Mouse (Mus musculus) ovary, adult 18-20 months (tissue): ENCODE measurements around the gene Nsg2.
"Not testable (repeated sequence)": the region's sequence is repeated elsewhere in the genome, so short reads cannot be mapped to it uniquely, and the experiment has no call there.

ENCODE experiments used
- DNase-seq: peaks from one replicate; pipeline ENCODE4 v3.0.0; 2022; ENCODE audit warnings: low spot score, mixed read lengths

The Nsg2 gene

DNA sequence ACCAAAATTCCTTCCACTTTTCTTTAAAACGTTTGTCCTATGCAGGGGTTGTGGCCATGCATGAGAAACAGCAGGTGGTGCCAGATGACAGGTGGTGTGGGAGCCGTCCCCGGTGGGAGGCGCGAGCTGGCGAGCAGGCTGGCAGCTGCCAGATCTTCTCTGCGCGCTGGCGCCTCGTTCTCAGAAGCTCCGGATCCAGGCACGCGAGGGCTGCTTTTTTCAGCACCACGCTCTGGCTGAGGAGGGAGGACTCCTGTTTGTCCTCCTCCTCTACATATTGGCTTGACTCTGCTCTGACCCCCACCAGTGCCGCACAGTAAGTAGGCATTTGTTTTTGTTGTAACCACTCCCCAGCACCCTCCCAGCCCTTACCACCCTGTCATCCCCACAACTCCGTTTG, at the start of gene Nsg2:
Gene Nsg2, plus strand, starts transcription at position 183 of the 400 bp plus-strand sequence.
- peak; percentile 53 for DNase-seq

DNA sequence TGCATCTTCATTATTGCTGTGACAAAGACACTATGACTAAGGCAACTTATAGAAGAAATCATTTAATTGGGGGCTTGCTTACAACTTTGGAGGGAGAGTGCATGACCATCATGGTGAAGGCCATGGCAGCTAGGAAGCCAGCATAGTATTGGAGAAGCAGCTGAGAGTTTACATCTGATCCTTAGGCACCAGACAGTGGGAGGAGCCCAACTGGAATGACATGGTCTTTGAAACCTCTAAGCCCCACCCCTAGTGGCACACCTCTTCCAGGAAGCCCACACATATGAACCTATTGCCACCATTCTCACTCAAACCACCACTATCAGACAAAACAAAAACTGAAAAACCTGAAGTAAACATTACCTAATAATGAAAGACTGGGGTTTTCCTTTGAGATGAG, 40.2 kb upstream of the Nsg2 start:
- DNase-seq: no peak

DNA sequence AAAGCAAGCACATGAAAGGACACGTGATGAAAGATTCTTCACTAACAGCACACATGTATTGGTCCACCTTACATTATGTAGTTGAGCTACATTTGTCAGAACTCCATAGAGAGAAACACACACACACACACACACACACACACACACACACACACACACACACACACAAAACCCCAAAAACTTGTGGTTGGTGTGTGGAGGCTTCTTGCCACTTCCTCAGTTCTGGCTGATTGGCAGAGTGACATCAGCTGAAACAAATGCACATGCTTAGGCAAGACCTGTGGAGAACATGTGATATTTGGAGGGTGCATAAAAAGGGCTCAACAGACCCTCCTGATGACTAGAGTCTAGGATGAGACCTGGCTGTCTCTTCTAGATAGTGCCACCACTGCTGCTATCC, 36.3 kb upstream of the Nsg2 start:
- DNase-seq: no peak

DNA sequence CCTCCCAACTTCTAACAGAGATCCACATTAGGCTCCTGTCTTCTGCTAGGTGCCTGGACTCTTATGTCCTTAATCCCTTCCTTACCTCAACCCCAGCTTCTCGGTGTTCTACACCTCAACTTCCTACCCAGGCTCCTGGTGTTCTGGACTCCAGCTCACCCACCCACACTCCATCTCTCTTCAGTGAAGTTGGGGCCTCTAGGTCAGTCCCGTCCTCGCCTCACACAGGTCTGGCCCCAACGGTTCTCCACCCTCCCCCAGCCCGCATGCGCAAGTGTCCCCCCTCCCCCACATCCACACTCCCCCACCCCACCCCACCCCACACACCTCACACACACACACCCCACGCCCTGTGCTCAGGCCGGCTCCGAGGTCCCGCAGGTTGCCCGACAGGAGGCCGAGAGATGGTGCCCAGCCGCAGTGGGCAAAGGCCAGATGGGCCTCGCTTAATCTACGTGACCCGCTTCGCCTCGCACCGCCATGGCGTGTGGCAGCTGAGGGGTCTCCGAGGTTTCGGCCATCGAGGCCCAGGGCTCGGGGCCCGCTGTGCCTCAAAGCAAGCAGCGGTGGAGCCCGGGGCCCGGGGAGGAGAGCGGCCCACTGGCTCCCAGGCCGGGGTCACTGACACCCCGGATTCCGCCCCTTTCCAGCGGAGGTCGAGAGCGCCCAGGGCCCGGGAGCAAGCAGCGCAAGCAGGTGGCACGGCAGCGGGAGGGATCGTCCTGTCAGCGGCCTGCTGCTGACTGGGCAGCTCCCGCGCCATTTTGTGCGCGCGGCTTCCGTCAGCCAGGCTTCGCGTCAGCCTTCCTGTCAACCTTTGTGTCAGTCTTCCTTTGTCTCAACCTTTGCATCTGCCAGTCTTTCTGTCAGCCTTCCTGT, 34.8 kb upstream of the Nsg2 start, which contains the start of gene 4930524B15Rik:
Gene 4930524B15Rik, plus strand, starts transcription at position 337 of the 879 bp plus-strand sequence.
- DNase-seq: no peak

DNA sequence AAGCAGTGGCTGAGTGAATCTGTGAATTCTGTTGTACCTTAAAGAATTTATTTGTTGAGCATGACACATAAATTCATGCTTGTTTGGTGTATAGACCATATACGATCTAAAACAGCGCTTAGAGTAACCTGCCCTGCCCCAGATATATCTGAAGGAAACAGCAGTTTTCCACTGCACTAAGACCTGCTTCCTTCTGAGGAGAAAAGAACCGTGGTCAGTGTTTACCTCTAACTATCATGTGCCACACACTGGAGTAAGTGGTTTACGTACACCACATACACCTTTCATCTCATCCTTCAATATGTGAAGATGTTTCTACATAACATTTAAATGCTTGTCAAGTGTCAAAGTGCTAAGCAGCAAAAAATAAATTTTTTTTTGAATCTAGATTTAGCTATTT, 26.1 kb upstream of the Nsg2 start:
- DNase-seq: no peak

DNA sequence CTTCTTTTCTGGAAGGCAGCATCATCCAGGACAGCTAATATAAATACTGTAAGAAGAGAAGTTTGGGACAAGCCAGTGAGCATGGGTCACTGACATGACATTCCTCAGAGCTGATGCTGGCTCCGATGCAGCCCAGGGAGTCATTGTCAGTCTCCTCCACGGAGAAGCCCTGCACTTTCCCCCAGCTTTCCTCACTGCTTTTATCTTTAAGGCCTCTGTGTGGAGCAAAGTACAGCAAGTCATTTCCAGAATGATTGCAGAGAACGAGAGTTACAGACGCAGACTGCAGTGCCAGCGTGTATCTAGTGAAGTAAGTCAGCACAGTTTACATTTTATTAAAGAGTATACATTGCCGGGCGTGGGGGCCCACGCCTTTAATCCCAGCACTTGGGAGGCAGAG, 25.4 kb upstream of the Nsg2 start:
- DNase-seq: no peak

DNA sequence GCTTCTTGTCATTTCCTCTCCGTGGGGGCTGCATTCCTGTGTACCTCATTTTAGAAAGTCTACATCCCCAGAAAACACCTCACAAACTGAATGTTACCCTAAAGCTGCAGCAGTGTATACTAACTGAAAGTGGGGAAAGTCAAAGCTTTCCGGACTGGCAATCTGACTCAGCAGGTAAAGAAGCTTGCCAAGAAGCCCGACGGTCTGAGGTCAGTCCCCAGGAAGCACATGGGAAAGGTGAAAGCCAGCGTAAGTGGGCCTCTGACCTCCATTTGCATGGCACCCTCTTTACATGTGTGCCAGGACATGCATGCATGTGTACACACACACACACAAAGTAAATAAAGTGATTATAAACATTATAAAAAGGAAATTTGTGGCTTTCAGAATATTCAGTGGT, 24.6 kb upstream of the Nsg2 start:
- DNase-seq: no peak

DNA sequence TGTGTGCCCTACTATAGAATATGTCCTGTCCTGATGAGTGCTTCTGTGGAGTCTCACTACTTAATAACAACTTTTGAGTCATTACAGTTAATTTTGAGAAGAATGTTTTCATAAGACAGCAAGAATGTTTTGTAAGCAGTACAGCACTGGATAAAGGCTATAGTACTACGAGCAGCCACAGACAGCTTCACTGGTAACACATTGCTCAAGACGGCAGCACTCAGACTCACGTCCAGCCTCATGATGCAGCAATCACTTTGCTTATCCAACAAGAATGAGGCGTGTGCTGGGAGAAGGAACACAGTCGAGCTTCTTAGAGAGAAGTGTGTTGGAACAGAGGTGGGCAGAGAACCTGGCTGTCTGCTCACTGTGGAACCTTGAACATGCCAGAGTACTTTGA, 24.1 kb upstream of the Nsg2 start:
- no peak for DNase-seq

DNA sequence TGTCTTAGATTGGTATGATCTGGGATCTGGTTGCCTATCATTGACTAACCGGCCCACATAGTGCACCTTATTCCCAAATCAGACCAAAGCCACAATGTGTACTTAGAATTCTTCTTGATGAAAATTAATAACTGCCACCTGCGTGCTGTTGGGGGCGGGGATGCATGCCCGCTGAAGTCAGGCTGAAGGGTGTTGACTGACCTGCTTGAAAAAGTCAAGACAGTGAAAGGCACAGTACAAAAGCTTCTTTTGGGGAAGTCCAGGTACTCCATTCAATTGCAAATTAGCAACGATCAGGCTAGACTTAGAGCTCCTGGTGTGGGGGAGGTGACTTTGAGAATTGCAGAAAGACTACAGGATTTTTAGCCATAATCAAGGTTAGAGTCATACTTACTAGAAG, 20.2 kb upstream of the Nsg2 start:
- DNase-seq: not testable (repeated sequence)

DNA sequence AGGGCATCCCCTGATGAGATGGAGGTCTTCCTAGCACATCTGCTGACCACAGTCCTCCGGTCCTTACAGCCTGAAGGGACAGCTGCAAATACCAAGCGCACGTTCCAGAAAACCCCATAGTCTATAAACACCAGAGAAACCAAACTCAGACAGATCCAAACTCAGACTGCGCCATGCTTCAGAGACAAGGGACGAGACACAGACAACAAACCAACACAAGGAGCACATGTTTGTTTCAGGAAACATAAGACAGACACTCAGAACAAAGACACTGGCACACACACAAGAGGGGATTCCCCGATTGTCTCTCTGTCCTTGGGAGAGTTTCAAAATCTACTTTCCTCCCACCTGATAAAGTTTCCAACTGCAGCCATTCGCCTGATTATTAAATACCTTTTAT, 18.4 kb upstream of the Nsg2 start:
- DNase-seq: no peak

DNA sequence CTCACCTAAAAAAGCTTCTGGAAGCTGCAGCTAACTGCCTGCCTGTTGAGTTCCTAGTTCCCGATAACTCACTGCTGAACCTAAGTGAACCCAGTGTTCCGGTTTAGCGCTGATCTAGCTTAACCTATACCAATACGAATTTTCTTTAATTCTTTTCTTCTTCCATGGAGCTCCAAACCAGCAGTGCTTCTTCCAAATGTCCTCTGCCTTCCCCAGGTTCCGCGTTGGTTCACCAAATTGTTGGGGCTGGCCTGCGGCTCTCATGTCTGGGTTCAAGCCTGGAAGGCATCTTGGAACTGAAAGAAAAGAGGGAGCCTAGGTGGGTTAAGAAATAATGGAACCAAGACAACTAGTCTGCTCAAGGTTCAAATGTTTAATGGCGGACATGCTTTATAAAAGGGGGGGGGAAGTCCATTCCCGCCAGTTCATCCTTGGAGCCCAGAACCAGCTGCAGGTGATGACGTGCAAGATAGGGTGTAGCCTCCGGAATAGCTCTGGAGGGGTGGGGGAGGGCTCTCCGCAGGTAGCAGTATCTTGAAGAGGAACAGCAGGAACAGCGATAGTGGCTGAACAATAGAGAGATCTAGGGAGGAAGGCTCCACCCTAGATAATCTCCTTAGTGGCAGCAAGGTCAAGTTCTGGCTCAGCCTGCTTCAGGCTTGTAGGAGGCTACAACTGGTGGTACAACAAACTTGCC, 17.9 kb upstream of the Nsg2 start:
- not testable (repeated sequence) for DNase-seq

DNA sequence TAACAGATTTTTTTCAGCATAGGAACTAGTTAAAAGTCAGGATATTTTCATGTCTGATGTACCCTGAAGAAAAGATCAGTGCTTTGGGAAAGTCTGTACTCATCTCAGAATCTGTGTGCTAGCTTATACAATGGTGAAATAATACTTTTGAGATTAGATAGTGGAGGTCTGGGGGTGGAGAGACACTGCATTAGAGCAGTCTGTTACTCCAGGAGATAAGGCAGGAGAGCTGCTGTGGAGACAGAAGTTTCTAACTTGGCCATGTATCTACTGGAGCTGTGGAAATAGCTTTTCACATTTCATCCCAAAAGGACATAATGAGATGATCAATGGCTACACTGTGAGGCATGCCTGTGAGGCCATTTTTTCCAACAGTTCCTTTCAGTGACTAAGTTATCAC, 17.0 kb upstream of the Nsg2 start:
- no peak for DNase-seq

DNA sequence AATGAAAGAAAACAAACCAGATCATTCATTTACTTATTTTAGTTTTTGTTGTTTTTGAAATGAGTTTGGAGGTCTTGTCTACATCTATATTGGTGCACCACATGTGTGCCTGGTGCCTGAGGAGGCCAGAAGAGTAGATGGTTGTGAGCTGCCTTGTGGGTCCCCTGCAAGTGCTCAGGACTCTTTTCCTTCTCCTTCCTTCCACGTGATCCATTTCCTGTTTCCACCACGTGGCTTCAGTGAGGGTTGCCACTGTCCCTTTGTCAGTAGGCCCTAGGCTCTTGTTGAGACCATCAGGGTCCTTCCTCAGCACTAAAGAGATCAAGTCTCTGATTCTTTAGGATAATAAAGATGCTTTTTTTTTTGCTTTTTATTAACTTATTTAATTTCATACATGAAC, 15.5 kb upstream of the Nsg2 start:
- no peak for DNase-seq

DNA sequence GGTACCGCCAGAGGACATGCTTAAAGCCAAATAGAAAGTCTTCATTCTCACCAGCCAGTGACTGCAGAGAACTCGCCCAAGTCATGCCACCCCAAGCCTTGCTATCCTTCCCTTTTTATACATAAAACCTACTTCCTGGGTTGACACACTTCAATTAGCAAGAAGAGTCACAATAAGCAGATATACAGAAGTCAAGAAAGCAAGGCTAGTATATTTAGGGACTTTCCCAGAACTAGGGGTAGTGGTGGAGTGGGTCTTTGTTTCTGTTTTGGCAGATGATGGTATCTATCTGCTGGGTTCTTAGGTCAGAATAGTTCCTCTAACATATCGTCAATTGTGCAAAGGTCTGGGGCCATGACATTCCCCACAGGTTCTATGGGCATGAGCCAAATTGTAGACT, 7.7 kb upstream of the Nsg2 start:
- DNase-seq: no peak

DNA sequence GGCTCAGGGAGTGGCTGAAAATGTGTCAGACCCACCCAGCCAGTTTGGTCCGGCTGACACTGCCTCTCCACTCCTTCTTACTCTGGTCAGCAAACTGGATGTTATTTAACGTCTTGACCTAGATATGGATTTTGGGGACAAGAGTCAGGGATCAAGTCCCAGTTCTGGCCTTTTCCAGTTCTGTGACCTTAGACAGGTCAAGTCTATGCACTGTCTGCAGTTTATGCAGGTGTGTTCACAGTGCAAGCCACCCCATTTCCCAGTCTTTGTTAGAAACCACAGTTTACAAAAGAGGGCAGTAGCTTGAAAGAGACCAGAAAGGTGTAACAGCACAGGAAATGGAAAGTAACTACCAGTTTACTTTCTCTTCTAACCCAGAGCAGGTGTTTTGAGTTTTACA, 547 bp upstream of the Nsg2 start:
- no peak for DNase-seq

DNA sequence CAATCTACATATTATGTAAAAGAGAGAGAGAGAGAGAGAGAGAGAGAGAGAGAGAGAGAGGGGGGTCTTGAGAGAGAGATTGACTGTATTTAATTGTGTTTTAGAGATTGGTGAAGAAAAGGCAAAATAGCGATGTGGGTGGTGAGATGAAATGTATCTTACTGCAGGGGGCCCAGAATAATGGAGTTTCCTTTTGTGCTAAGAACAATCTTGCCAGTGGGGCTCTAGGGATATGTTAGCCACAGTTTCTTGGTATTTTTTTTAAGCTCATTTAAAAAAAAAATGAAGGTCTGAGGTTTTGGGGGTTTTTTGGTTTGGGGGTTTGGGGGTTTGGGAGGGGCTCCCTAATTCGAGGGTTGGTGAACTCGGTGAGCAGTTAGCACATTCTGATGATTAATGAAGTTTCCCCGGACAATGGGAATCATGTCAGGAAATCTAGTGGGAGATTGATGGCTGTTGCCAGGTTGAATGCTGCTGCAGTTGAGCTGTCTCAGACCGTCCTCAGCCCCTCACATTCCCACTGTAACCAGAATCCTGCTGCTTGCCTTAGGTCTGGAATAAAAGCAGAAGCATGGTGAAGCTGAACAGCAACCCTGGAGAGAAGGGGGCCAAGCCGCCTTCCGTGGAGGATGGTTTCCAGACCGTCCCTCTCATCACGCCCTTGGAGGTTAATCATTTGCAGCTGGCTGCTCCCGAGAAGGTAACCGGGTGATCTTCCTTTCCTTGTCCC, 1.1 kb downstream of the Nsg2 start:
- no peak for DNase-seq

DNA sequence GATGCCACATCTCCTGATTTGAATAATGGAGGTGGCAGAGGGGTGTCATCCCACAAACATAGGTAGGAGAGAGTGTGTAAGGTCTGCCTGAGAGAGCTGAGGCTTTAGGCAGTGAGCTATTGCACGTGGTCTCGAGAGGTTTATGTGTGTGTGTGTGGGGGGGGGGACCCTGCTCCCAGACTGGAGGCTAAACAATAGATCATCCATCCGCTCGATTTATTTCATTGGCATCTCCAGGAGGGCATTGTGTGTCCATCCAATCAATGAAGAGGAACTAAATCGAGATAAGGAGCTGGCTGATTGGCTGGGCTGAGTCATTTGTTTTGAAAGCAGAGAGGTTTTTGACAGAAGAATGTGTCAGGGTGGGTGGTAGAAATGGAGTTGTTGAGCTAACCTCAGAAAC, 2.4 kb downstream of the Nsg2 start:
- no peak for DNase-seq

DNA sequence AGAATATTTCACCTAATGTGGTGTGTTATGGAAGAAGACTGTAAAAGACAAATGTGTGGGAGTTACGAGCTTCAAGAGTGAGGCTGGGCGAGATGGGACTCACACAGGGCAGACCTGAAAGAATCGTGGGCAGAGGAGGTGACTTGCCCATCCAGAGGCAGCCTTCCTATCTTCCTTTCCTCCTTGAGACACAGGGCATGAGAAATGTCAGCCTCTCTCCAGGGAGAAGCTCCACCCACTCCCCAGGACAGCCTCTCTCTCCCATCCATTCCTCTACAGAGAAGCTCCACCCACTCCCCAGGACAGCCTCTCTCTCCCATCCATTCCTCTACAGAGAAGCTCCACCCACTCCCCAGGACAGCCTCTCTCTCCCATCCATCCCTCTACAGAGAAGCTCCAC, 7.8 kb downstream of the Nsg2 start:
- not testable (repeated sequence) for DNase-seq

DNA sequence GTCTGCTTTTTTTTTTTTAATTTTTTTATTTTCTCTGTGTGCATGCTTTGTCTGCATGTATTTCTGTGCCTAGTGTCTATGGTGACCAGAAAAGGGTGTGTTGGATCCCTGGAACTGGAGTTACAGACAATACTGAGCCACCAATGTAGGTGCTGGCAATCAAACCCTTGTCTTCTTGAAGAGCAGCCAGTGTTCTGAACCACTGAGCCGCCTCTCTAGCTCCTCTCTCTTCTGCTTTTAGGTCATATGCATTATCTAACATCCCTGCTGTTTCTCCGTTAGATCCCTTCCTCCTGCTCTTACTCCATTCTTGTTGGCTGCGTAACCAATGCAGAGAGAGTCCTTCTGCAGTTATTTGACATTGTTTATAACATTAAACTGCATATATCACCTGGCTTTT, 8.6 kb downstream of the Nsg2 start:
- DNase-seq: no peak

DNA sequence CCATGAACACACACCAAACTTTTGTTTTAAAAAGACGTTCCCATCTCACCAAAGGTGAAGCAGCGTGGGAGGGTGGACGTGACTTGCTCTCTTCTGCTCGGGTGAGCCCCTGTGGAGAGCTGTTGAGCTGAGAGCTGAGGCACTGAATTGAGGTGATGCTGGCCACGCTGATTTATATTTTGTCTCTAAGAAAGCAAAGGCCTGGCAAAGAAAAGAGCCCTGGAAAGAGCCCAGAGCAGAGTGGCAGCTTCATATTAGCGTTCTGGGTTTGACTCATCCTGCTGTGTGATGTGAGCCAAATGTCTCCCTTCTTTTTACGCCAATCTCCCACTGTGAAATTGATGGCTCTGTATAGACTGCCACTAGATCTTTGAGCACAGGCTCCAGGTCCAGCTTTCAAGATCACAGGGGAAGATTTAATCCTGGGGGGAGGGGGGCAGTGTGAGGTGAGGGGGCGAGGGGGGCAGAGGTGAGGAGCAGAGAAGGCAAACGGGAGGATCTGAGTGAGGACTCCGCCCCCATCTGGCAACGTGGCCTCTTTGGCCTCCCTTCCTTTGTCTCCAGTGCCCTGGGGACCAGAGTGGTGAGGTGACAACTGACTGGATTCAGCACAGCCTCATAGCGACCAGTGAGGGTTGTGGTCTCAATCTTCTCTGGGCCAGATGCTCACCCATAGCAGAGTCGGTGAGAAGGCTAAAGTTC, 9.8 kb downstream of the Nsg2 start:
- DNase-seq: no peak

DNA sequence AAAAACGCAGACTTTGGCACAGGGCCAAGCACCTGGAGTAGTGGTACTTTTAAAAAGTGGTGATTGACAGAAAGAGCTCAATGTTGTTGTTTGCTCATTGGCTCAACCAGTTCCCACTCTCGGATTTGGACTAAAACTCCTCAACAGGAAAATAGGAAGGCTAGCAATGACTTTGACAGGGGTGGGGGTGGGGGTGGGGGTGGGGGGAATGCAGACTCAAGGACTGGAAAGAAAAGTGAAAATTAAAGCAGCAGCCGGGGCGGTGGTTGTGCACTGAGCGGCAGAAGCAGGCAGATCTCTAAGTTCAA, 10.4 kb downstream of the Nsg2 start:
- DNase-seq: no peak

DNA sequence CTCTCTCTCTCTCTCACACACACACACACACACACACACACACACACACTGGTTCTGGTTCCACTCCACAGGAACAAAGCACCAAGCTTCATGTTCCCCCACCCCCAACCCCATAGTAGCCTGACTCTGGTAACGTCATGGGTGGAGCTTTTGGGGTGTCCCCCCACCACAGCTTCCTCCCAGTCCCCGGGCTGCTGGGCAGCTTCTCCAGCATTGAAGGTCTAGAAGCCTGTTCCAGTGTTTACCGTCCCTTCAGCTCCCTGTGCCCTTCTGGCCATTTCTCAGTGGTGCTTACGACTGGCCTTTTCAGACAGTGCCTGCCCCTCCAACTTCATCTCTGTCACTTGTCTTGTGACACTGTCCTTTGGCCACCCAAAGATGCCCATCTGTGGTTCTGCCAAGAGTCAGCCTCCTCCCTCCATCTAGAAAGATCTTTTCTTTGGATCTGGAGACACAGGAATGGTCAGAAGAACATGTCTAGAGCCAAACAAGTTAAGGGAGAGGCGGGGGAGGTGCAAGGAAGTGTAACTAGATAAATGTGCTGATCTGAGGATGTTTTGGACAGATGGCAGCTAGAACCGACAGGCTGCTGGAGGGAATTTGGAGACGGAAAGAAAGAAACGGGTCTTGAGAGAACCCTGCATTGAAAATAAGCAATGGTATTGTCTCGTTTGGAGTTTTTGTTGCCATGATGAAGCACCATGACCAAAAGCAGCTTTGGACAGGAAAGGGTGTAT, 11.8 kb downstream of the Nsg2 start:
- DNase-seq: no peak
